Mouse (Mus musculus) lung, embryonic 15.5 days (tissue): ENCODE measurements around the gene Clec2l. TPM values are rescaled to one million over a fixed set of nuclear protein-coding genes. Genes with fewer than 3 reads are reported as not detected.

Experiments
- ATAC-seq: fragments of 200-750 bp; cut with Nextera tagmentation; 2 replicates; pipeline ENCODE4 v1.8.0; 2017; ENCODE audit warnings: moderate number of reproducible peaks, borderline replicate concordance; ENCODE audit not compliant: low FRiP score, low TSS enrichment; ENCODE audit errors: extremely low read depth
- H3K27ac ChIP-seq: fragments of 300-500 bp; sonication (generic); 2 replicates; pipeline ENCODE4 v1.5.1; 2015; ENCODE audit warnings: moderate library complexity, mild to moderate bottlenecking, inconsistent platforms
- H3K27me3 ChIP-seq: fragments of 300-500 bp; sonication (generic); 2 replicates; pipeline ENCODE4 v1.6.1; 2015; ENCODE audit warnings: inconsistent platforms
- H3K36me3 ChIP-seq: fragments of 300-500 bp; sonication (generic); 2 replicates; pipeline ENCODE4 v1.6.1; 2015; ENCODE audit warnings: inconsistent platforms
- H3K4me1 ChIP-seq: fragments of 300-500 bp; sonication (generic); 2 replicates; pipeline ENCODE4 v1.6.1; 2015; ENCODE audit warnings: inconsistent platforms
- H3K4me2 ChIP-seq: fragments of 300-500 bp; sonication (generic); 2 replicates; pipeline ENCODE4 v1.6.1; 2015; ENCODE audit warnings: inconsistent platforms, mild to moderate bottlenecking, moderate library complexity
- H3K4me3 ChIP-seq: fragments of 300-500 bp; sonication (generic); 2 replicates; pipeline ENCODE4 v1.5.1; 2015; ENCODE audit warnings: mild to moderate bottlenecking, inconsistent platforms
- H3K9ac ChIP-seq: fragments of 300-500 bp; sonication (generic); 2 replicates; pipeline ENCODE4 v1.6.1; 2015; ENCODE audit warnings: inconsistent platforms
- H3K9me3 ChIP-seq: fragments of 300-500 bp; sonication (generic); 2 replicates; pipeline ENCODE4 v1.6.1; 2016; ENCODE audit warnings: inconsistent platforms
- WGBS: fragments of 180-500 bp; shearing (Covaris S2); methylation state at CpG from one replicate; pipeline ENCODE4 v1.1.7; 2015; 5-methylcytosine and 5-hydroxymethylcytosine counted together
- polyA plus RNA-seq: library from polyadenylated mRNA; unstranded; fragments of >200 nt; fragmentation: Nextera tagmentation; extraction: Ambion mirVana; gene quantifications from 2 replicates; pipeline ENCODE4 v1.2.1, GENCODE M21; 2015

Gene Clec2l
- polyA plus RNA-seq = 1.0 and 1.4 TPM in 2 replicates

GRCm38 (mm10) chr6:38662714-38663615, at the start of gene Clec2l:
Gene Clec2l, plus strand, starts transcription at chr6:38663069.
- H3K4me2 ChIP-seq = peak within 1 kb of the TSS; percentile 91
- H3K4me1 ChIP-seq = peaks cover 7% of the 10 kb centered on the region
- H3K36me3 ChIP-seq = no peaks in the 10 kb centered on the region
- H3K27ac ChIP-seq = no peak within 1 kb of the TSS
- under 1% methylated on average over 73 of the region's 84 CpGs for WGBS
- H3K4me3 ChIP-seq = peak within 1 kb of the TSS; percentile 57
- H3K9ac ChIP-seq = peak within 1 kb of the TSS; percentile 29; the same call in 1 of the 2 replicates
- peaks cover 40% of the 10 kb centered on the region for H3K27me3 ChIP-seq
- ATAC-seq = peak; percentile 74
- no peaks in the 10 kb centered on the region for H3K9me3 ChIP-seq

- Histone ChIP-seq H3K27me3 (no peaks in the 10 kb centered on the region), H3K9ac (no peak overlapping the region), H3K4me2 (no peak overlapping the region), H3K36me3 (peaks cover 29% of the 10 kb centered on the region), H3K4me1 (no peaks in the 10 kb centered on the region), H3K9me3 (no peaks in the 10 kb centered on the region; the same call in 1 of the 2 replicates), H3K27ac (no peak overlapping the region), H3K4me3 (no peak overlapping the region)
- WGBS = 87% methylated on average over 1 of the region's 1 CpGs
- no peak for ATAC-seq
Measured at GRCm38 (mm10) chr6:38622406-38622805, 40.5 kb upstream of the Clec2l start.

GRCm38 (mm10) chr6:38623457-38623856, 39.4 kb upstream of the Clec2l start:
- H3K27me3 ChIP-seq = no peaks in the 10 kb centered on the region
- ATAC-seq = no peak
- no peak overlapping the region for H3K4me2 ChIP-seq
- H3K27ac ChIP-seq = no peak overlapping the region
- H3K9ac ChIP-seq = no peak overlapping the region
- no peaks in the 10 kb centered on the region for H3K4me1 ChIP-seq
- no peak overlapping the region for H3K4me3 ChIP-seq
- 40% methylated on average over 2 of the region's 2 CpGs for WGBS
- peaks cover 20% of the 10 kb centered on the region for H3K36me3 ChIP-seq
- no peaks in the 10 kb centered on the region; the same call in 1 of the 2 replicates for H3K9me3 ChIP-seq

GRCm38 (mm10) chr6:38624439-38624838, 38.4 kb upstream of the Clec2l start:
- Histone ChIP-seq H3K4me2 (no peak overlapping the region), H3K27ac (no peak overlapping the region), H3K27me3 (no peaks in the 10 kb centered on the region), H3K4me3 (no peak overlapping the region), H3K36me3 (peaks cover 11% of the 10 kb centered on the region), H3K9ac (no peak overlapping the region), H3K4me1 (no peaks in the 10 kb centered on the region), H3K9me3 (no peaks in the 10 kb centered on the region)
- ATAC-seq = no peak
- 47% methylated on average over 1 of the region's 1 CpGs for WGBS

- H3K27ac ChIP-seq = no peak overlapping the region
- H3K4me1 ChIP-seq = no peaks in the 10 kb centered on the region
- no peak overlapping the region for H3K9ac ChIP-seq
- no peak overlapping the region for H3K4me2 ChIP-seq
- no peaks in the 10 kb centered on the region for H3K36me3 ChIP-seq
- ATAC-seq = no peak
- no peaks in the 10 kb centered on the region for H3K27me3 ChIP-seq
- no peaks in the 10 kb centered on the region for H3K9me3 ChIP-seq
- 92% methylated on average over 5 of the region's 5 CpGs for WGBS
- no peak overlapping the region for H3K4me3 ChIP-seq
Measured at GRCm38 (mm10) chr6:38626086-38626485, 36.8 kb upstream of the Clec2l start.

GRCm38 (mm10) chr6:38627081-38627480, 35.8 kb upstream of the Clec2l start:
- H3K27ac ChIP-seq = no peak overlapping the region
- no peaks in the 10 kb centered on the region for H3K27me3 ChIP-seq
- WGBS = 88% methylated on average over 4 of the region's 4 CpGs
- H3K9ac ChIP-seq = no peak overlapping the region
- no peaks in the 10 kb centered on the region for H3K4me1 ChIP-seq
- ATAC-seq = no peak
- H3K4me2 ChIP-seq = no peak overlapping the region
- no peak overlapping the region for H3K4me3 ChIP-seq
- no peaks in the 10 kb centered on the region for H3K36me3 ChIP-seq
- no peaks in the 10 kb centered on the region for H3K9me3 ChIP-seq

GRCm38 (mm10) chr6:38627486-38627885, 35.4 kb upstream of the Clec2l start:
- Histone ChIP-seq H3K36me3 (no peaks in the 10 kb centered on the region), H3K9me3 (no peaks in the 10 kb centered on the region), H3K27ac (no peak overlapping the region), H3K4me1 (no peaks in the 10 kb centered on the region), H3K27me3 (no peaks in the 10 kb centered on the region), H3K4me2 (no peak overlapping the region), H3K4me3 (no peak overlapping the region), H3K9ac (no peak overlapping the region)
- no peak for ATAC-seq
- WGBS = 69% methylated on average over 4 of the region's 4 CpGs

GRCm38 (mm10) chr6:38629556-38629955, 33.3 kb upstream of the Clec2l start:
- no peaks in the 10 kb centered on the region for H3K4me1 ChIP-seq
- no peak overlapping the region for H3K4me3 ChIP-seq
- H3K27ac ChIP-seq = no peak overlapping the region
- no peak overlapping the region for H3K9ac ChIP-seq
- no peaks in the 10 kb centered on the region for H3K36me3 ChIP-seq
- WGBS = 82% methylated on average over 1 of the region's 1 CpGs
- H3K4me2 ChIP-seq = no peak overlapping the region
- peaks cover 15% of the 10 kb centered on the region for H3K27me3 ChIP-seq
- H3K9me3 ChIP-seq = no peaks in the 10 kb centered on the region
- no peak for ATAC-seq

- Histone ChIP-seq H3K4me3 (no peak overlapping the region), H3K4me1 (peaks cover 23% of the 10 kb centered on the region), H3K36me3 (no peaks in the 10 kb centered on the region), H3K27me3 (peaks cover 48% of the 10 kb centered on the region), H3K27ac (no peak overlapping the region), H3K9ac (no peak overlapping the region), H3K9me3 (no peaks in the 10 kb centered on the region), H3K4me2 (no peak overlapping the region)
- no peak for ATAC-seq
- 84% methylated on average over 2 of the region's 2 CpGs for WGBS
Measured at GRCm38 (mm10) chr6:38632826-38633225, 30.0 kb upstream of the Clec2l start.

GRCm38 (mm10) chr6:38634461-38634860, 28.4 kb upstream of the Clec2l start:
- peaks cover 62% of the 10 kb centered on the region for H3K27me3 ChIP-seq
- WGBS = 81% methylated on average over 8 of the region's 8 CpGs

GRCm38 (mm10) chr6:38635941-38636851, 26.7 kb upstream of the Clec2l start:
- no peak overlapping the region for H3K27ac ChIP-seq
- peaks cover 23% of the 10 kb centered on the region for H3K4me1 ChIP-seq
- 2% methylated on average over 71 of the region's 72 CpGs for WGBS
- peak overlapping the region; percentile 100 for H3K4me2 ChIP-seq
- peak overlapping the region; percentile 53 for H3K4me3 ChIP-seq
- peak; percentile 57; the same call in 1 of the 2 replicates for ATAC-seq
- no peaks in the 10 kb centered on the region for H3K9me3 ChIP-seq
- H3K27me3 ChIP-seq = peaks cover 78% of the 10 kb centered on the region
- no peaks in the 10 kb centered on the region for H3K36me3 ChIP-seq
- H3K9ac ChIP-seq = peak overlapping the region; percentile 47

More at GRCm38 (mm10) chr6:38634461-38634860, 28.4 kb upstream of the Clec2l start:
- Histone ChIP-seq H3K4me1 (peaks cover 23% of the 10 kb centered on the region), H3K4me2 (no peak overlapping the region), H3K4me3 (no peak overlapping the region), H3K27ac (no peak overlapping the region), H3K9ac (no peak overlapping the region), H3K36me3 (no peaks in the 10 kb centered on the region), H3K9me3 (no peaks in the 10 kb centered on the region)
- ATAC-seq = no peak
